Mouse (Mus musculus) 3T3-L1 (cell line): ENCODE measurements around the gene Gm47995.

Experiments
- DNase-seq: peaks from one replicate; pipeline ENCODE4 v3.0.0-alpha.2; 2015; ENCODE audit warnings: low read depth, low spot score

The Gm47995 gene

GRCm38 (mm10) chr1:151228320-151228989 lies 30.2 kb downstream of the Gm47995 start:
- DNase-seq = no peak

- DNase-seq = no peak
Observed at GRCm38 (mm10) chr1:151232346-151232745, 34.1 kb downstream of the Gm47995 start.

- DNase-seq = no peak
Observed at GRCm38 (mm10) chr1:151233756-151234155, 35.5 kb downstream of the Gm47995 start.

GRCm38 (mm10) chr1:151235574-151235973 lies 37.3 kb downstream of the Gm47995 start:
- DNase-seq = no peak

GRCm38 (mm10) chr1:151236141-151236930 lies 38.1 kb downstream of the Gm47995 start:
- peak; percentile 56 for DNase-seq

GRCm38 (mm10) chr1:151237780-151238179 lies 39.5 kb downstream of the Gm47995 start:
- DNase-seq = no peak

- no peak for DNase-seq
Observed at GRCm38 (mm10) chr1:151243332-151243731, 45.1 kb downstream of the Gm47995 start.

- DNase-seq = no peak
Observed at GRCm38 (mm10) chr1:151244013-151244412, 45.8 kb downstream of the Gm47995 start.

GRCm38 (mm10) chr1:151244761-151245160 lies 46.5 kb downstream of the Gm47995 start:
- DNase-seq = no peak

GRCm38 (mm10) chr1:151245165-151245564 lies 46.9 kb downstream of the Gm47995 start:
- no peak for DNase-seq

- no peak for DNase-seq
Observed at GRCm38 (mm10) chr1:151245846-151246245, 47.6 kb downstream of the Gm47995 start.
